Mouse (Mus musculus): Measurements from ENCODE around the gene Olfr129. TPM values are rescaled to one million over a fixed set of nuclear protein-coding genes. Genes with fewer than 3 reads are reported as not detected.

The Olfr129 gene
- not detected in 2 replicates for polyA plus RNA-seq (2012; rRNA removed)
- polyA plus RNA-seq (2014; fragmentation: Nextera tagmentation; extraction: Ambion mirVana), result not detected in 2 replicates

DNA sequence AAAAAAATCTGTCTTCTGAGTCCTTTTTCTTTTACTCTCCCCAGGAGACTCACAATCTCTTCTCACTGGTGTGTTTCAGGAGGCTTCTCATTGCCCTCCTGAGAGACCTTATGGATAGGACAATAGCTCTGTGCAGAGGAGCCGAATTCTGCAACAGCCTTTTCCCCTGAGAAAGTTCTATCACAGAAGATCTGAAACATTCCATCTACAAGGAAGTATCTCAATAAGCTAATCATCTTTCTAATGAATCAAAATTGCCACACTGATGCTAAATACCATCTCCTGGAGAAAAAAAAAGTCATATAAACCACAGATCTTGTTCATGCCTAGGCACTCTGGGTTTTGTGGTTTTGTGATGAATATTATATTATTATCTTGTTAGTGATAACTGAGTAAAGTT lies at the start of gene Olfr129:
Gene Olfr129, minus strand, starts transcription at position 101 of the 400 bp plus-strand sequence.
- Histone ChIP-seq H3K4me1 (ENCODE audit: control insufficient read depth, insufficient read depth, low read length) (no peaks in the 10 kb centered on the region), H3K36me3 (ENCODE audit: control insufficient read depth, insufficient read depth, low read length) (no peaks in the 10 kb centered on the region), H3K4me3 (replicated peaks; ENCODE audit: low read length) (no peak within 1 kb of the TSS), H3K4me2 (replicated peaks; ENCODE audit: low read depth, low read length, severe bottlenecking) (no peak within 1 kb of the TSS), H3K9me3 (ENCODE audit: control insufficient read depth, low read length) (no peaks in the 10 kb centered on the region), H3K27me3 (ENCODE audit: control insufficient read depth, insufficient read depth, low read length) (no peaks in the 10 kb centered on the region), H3K27ac (replicated peaks; ENCODE audit: low read depth, low read length) (no peak within 1 kb of the TSS), H3K9ac (ENCODE audit: low read depth, low read length, severe bottlenecking) (no peak within 1 kb of the TSS)
- DNase-seq (ENCODE audit: low spot score) (no peak), ATAC-seq (ENCODE audit: low FRiP score, low read depth) (no peak)
- 60% methylated on average over 1 of the region's 1 CpGs for WGBS
- TF ChIP-seq POLR2A (IDR thresholded peaks at IDR 0.05; ENCODE audit: borderline replicate concordance, extremely low read depth, insufficient read depth, insufficient read length), result no peak

DNA sequence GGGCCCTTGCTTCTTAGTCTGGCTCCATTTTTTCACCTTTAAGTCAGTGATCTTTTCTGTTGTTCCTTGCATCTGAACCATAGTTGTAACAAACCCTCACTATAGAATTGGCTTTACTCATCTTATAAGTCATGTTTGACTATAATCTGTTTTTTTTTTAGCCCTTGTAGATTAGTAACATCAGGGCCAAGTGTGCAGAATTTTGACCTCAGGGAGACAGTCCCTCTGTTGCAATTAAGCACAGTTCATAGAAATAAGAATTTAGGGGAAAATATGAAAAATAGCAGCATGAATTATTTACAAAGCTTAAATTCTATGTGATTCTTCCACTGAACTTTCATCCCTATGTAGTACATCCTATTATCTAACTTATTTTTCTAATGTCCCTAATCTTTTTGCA lies 28.7 kb upstream of the Olfr129 start, which contains the start of gene Olfr131:
Gene Olfr131, minus strand, starts transcription at position 101 of the 400 bp plus-strand sequence.
- TF ChIP-seq POLR2A (IDR thresholded peaks at IDR 0.05; ENCODE audit: borderline replicate concordance, extremely low read depth, insufficient read depth, insufficient read length), result no peak
- DNase-seq (ENCODE audit: low spot score), result no peak
- no peaks in the 10 kb centered on the region for H3K27me3 ChIP-seq (ENCODE audit: control insufficient read depth, insufficient read depth, low read length)
- no peak within 1 kb of the TSS for H3K9ac ChIP-seq (ENCODE audit: low read depth, low read length, severe bottlenecking)
- H3K27ac ChIP-seq (replicated peaks; ENCODE audit: low read depth, low read length), result no peak within 1 kb of the TSS
- H3K4me2 ChIP-seq (replicated peaks; ENCODE audit: low read depth, low read length, severe bottlenecking), result no peak within 1 kb of the TSS
- no peak within 1 kb of the TSS for H3K4me3 ChIP-seq (replicated peaks; ENCODE audit: low read length)
- H3K36me3 ChIP-seq (ENCODE audit: control insufficient read depth, insufficient read depth, low read length), result no peaks in the 10 kb centered on the region
- no peaks in the 10 kb centered on the region for H3K9me3 ChIP-seq (ENCODE audit: control insufficient read depth, low read length)
- H3K4me1 ChIP-seq (ENCODE audit: control insufficient read depth, insufficient read depth, low read length), result no peaks in the 10 kb centered on the region
- no peak for ATAC-seq (ENCODE audit: low FRiP score, low read depth)

DNA sequence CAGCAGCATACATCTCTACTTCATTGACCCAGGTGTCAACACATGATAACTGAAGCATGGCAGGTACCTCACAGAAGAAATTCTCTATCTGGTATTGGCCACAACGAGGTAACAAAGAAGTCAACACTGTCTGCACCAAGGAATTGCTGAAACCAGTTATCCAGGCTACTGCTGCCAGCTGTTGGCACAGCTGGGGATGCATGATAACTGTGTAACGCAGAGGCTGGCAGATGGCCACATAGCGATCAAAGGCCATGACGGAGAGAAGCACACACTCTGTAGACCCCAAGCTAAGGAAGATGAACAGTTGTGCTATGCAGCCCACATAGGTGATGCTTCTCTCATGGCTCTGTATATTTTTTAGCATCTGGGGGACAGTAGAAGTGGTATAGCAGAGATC lies 22.5 kb upstream of the Olfr129 start:
- ATAC-seq (ENCODE audit: low FRiP score, low read depth) (no peak), DNase-seq (ENCODE audit: low spot score) (no peak)
- Histone ChIP-seq H3K27me3 (ENCODE audit: control insufficient read depth, insufficient read depth, low read length) (no peaks in the 10 kb centered on the region), H3K9ac (ENCODE audit: low read depth, low read length, severe bottlenecking) (no peak overlapping the region), H3K4me2 (replicated peaks; ENCODE audit: low read depth, low read length, severe bottlenecking) (no peak overlapping the region), H3K27ac (replicated peaks; ENCODE audit: low read depth, low read length) (no peak overlapping the region), H3K4me1 (ENCODE audit: control insufficient read depth, insufficient read depth, low read length) (no peaks in the 10 kb centered on the region), H3K4me3 (replicated peaks; ENCODE audit: low read length) (no peak overlapping the region), H3K36me3 (ENCODE audit: control insufficient read depth, insufficient read depth, low read length) (no peaks in the 10 kb centered on the region), H3K9me3 (ENCODE audit: control insufficient read depth, low read length) (no peaks in the 10 kb centered on the region)
- WGBS, result 91% methylated on average over 4 of the region's 4 CpGs
- TF ChIP-seq POLR2A (IDR thresholded peaks at IDR 0.05; ENCODE audit: borderline replicate concordance, extremely low read depth, insufficient read depth, insufficient read length), result no peak

GRCm38 (mm10) chr17:38063621-38064020 lies 3.7 kb upstream of the Olfr129 start, which contains the start of gene Olfr130:
Gene Olfr130, plus strand, starts transcription at chr17:38063921.
- Histone ChIP-seq H3K9me3 (ENCODE audit: control insufficient read depth, low read length) (no peaks in the 10 kb centered on the region), H3K36me3 (ENCODE audit: control insufficient read depth, insufficient read depth, low read length) (no peaks in the 10 kb centered on the region), H3K9ac (ENCODE audit: low read depth, low read length, severe bottlenecking) (no peak within 1 kb of the TSS), H3K4me3 (replicated peaks; ENCODE audit: low read length) (no peak within 1 kb of the TSS), H3K27ac (replicated peaks; ENCODE audit: low read depth, low read length) (no peak within 1 kb of the TSS), H3K4me2 (replicated peaks; ENCODE audit: low read depth, low read length, severe bottlenecking) (no peak within 1 kb of the TSS), H3K4me1 (ENCODE audit: control insufficient read depth, insufficient read depth, low read length) (no peaks in the 10 kb centered on the region), H3K27me3 (ENCODE audit: control insufficient read depth, insufficient read depth, low read length) (no peaks in the 10 kb centered on the region)
- DNase-seq (ENCODE audit: low spot score) (no peak), ATAC-seq (ENCODE audit: low FRiP score, low read depth) (no peak)
- TF ChIP-seq POLR2A (IDR thresholded peaks at IDR 0.05; ENCODE audit: borderline replicate concordance, extremely low read depth, insufficient read depth, insufficient read length), result no peak
- WGBS, result 83% methylated on average over 1 of the region's 1 CpGs

- Histone ChIP-seq H3K4me3 (replicated peaks; ENCODE audit: low read length) (no peak overlapping the region), H3K27ac (replicated peaks; ENCODE audit: low read depth, low read length) (no peak overlapping the region), H3K4me2 (replicated peaks; ENCODE audit: low read depth, low read length, severe bottlenecking) (no peak overlapping the region), H3K27me3 (ENCODE audit: control insufficient read depth, insufficient read depth, low read length) (no peaks in the 10 kb centered on the region), H3K9ac (ENCODE audit: low read depth, low read length, severe bottlenecking) (no peak overlapping the region), H3K9me3 (ENCODE audit: control insufficient read depth, low read length) (no peaks in the 10 kb centered on the region), H3K36me3 (ENCODE audit: control insufficient read depth, insufficient read depth, low read length) (no peaks in the 10 kb centered on the region), H3K4me1 (ENCODE audit: control insufficient read depth, insufficient read depth, low read length) (no peaks in the 10 kb centered on the region)
- DNase-seq (ENCODE audit: low spot score) (no peak), ATAC-seq (ENCODE audit: low FRiP score, low read depth) (no peak)
- TF ChIP-seq POLR2A (IDR thresholded peaks at IDR 0.05; ENCODE audit: borderline replicate concordance, extremely low read depth, insufficient read depth, insufficient read length), result no peak
- WGBS, result 23% methylated on average over 5 of the region's 5 CpGs
Observed at GRCm38 (mm10) chr17:38026297-38026696, 33.6 kb downstream of the Olfr129 start.

DNA sequence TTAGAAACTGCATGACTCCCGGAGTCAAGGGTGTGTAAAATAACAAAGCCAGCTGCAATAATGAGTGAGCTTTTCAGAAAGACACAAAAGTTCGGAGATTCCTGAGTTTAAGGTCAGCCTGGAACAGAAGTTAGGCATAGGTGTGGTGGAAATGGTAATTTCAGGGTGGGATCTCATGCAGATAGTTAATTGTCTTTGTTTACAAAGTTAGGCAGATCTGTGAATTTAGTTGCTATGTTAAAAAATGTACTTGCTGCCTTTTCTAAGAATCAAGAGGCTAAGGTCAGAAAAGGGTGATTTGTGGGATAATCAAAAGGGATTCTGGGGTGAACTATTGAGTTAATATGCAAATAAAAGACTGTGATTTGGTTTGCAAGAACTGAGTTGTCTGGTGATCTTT lies 43.5 kb downstream of the Olfr129 start:
- TF ChIP-seq POLR2A (IDR thresholded peaks at IDR 0.05; ENCODE audit: borderline replicate concordance, extremely low read depth, insufficient read depth, insufficient read length), result no peak
- no peaks in the 10 kb centered on the region for H3K9me3 ChIP-seq (ENCODE audit: control insufficient read depth, low read length)
- no peak for ATAC-seq (ENCODE audit: low FRiP score, low read depth)
- H3K4me1 ChIP-seq (ENCODE audit: control insufficient read depth, insufficient read depth, low read length), result no peaks in the 10 kb centered on the region
- no peaks in the 10 kb centered on the region for H3K36me3 ChIP-seq (ENCODE audit: control insufficient read depth, insufficient read depth, low read length)
- H3K4me2 ChIP-seq (replicated peaks; ENCODE audit: low read depth, low read length, severe bottlenecking), result no peak overlapping the region
- 72% methylated on average over 2 of the region's 2 CpGs for WGBS
- no peak for DNase-seq (ENCODE audit: low spot score)
- H3K4me3 ChIP-seq (replicated peaks; ENCODE audit: low read length), result no peak overlapping the region
- no peaks in the 10 kb centered on the region for H3K27me3 ChIP-seq (ENCODE audit: control insufficient read depth, insufficient read depth, low read length)
- no peak overlapping the region for H3K27ac ChIP-seq (replicated peaks; ENCODE audit: low read depth, low read length)
- no peak overlapping the region for H3K9ac ChIP-seq (ENCODE audit: low read depth, low read length, severe bottlenecking)
